Mouse (Mus musculus): ENCODE measurements around the gene Slc25a45. TPM values are rescaled to one million over a fixed set of nuclear protein-coding genes. Genes with fewer than 3 reads are reported as not detected.

Gene Slc25a45
- polyA plus RNA-seq, 1 experiment from 2014 or later: 2.4 TPM

DNA sequence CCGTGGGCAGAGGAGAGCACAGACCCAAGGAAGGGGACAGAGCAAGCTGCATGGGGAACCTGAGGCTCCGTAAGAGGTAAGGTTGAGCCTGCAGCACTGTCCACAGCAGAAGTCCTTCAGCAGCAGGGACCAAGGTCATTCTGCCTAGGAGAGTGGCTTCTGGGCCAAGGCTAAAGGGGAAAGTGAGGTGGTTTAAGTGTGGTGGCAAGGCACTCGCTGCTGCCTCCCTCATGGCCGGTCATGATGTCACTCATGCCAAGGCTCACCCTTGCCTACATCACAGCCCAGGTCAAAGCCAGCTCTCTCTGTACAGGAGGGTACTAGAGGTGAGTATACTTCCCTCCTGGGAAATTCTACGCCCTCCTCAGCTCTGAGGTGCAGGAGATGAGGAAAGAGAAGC lies 13.8 kb upstream of the Slc25a45 start:
- no peak overlapping the region for H3K27ac ChIP-seq (ENCODE audit: low read depth)
- H3K36me3 ChIP-seq (ENCODE audit: insufficient read depth): peaks cover 99% of the 10 kb centered on the region
- no peaks in the 10 kb centered on the region for H3K27me3 ChIP-seq (ENCODE audit: insufficient read depth, low read length)
- H3K4me3 ChIP-seq (ENCODE audit: low read depth, low read length): no peak overlapping the region
- H3K4me2 ChIP-seq: no peak overlapping the region
- no peaks in the 10 kb centered on the region for H3K4me1 ChIP-seq (ENCODE audit: insufficient read depth)
- 94% methylated on average over 5 of the region's 5 CpGs for WGBS
- no peaks in the 10 kb centered on the region for H3K9me3 ChIP-seq (ENCODE audit: low read depth, low read length)
- no peak for TF ChIP-seq CTCF (IDR thresholded peaks at IDR 0.05; ENCODE audit: low read depth)
- H3K9ac ChIP-seq: no peak overlapping the region
- ATAC-seq (ENCODE audit: insufficient read depth): no peak
- DNase-seq: no peak

DNA sequence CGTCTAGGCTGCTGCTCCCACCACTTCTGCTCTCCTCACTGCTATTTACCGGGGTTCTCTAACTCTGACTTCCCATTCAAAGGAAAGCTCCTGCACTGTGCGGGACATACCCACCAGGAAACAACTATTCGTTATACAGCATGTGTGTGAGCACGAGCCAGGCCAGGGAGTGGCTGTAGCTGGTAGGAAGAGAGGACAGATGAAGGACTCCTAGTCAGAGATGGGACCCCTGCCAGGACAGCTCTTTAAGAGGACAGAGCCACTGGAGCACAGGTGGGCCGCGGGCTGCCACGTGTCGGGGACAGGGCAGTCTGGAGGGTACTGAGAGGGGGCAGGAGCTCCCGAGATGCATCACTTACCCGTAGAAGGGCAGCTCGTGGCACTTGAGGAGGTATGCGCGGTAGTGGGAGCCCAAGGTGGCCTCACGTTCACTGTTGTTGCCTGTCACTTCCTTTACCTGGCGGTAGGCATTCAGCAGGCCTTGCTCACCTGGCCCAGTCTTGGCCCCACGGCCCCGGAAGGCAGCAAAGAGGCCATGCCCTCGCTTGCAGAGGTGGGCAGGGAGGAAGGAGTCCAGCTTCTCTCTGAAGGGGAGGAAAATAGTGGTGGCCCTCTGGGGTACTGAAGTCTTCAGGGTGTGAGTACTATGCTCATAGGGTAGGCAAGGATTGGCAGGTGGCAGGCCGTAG lies 12.8 kb upstream of the Slc25a45 start:
- Histone ChIP-seq H3K4me3 (ENCODE audit: low read depth, low read length) (no peak overlapping the region), H3K36me3 (ENCODE audit: insufficient read depth) (peaks cover 99% of the 10 kb centered on the region), H3K27ac (ENCODE audit: low read depth) (no peak overlapping the region), H3K9me3 (ENCODE audit: low read depth, low read length) (no peaks in the 10 kb centered on the region), H3K4me1 (ENCODE audit: insufficient read depth) (no peaks in the 10 kb centered on the region), H3K4me2 (no peak overlapping the region), H3K9ac (no peak overlapping the region), H3K27me3 (ENCODE audit: insufficient read depth, low read length) (no peaks in the 10 kb centered on the region)
- no peak for TF ChIP-seq CTCF (IDR thresholded peaks at IDR 0.05; ENCODE audit: low read depth)
- 89% methylated on average over 20 of the region's 20 CpGs for WGBS
- ATAC-seq (ENCODE audit: insufficient read depth) (no peak), DNase-seq (no peak)

DNA sequence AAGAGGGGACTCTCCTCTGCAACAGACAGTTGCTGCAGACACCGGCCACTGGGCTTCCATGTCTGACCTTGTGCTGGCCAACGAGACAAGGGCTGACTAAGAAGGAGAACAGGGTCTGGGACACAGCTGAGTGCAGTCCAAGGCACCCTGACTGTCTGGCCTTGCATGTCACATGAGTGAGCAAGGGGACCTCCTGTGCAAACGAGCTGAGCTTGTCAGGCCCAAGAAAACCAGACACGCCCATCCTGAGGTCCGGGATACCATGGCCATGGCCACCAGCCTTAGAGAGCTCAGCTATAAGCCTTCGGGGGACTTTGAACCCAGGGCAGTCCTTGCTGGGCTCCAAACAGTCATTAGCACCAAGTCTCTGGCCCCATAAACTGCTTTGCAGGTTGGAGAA lies 9.5 kb upstream of the Slc25a45 start:
- H3K4me1 ChIP-seq (ENCODE audit: insufficient read depth): peaks cover 8% of the 10 kb centered on the region
- no peak overlapping the region for H3K4me2 ChIP-seq
- H3K27ac ChIP-seq (ENCODE audit: low read depth): no peak overlapping the region
- H3K27me3 ChIP-seq (ENCODE audit: insufficient read depth, low read length): no peaks in the 10 kb centered on the region
- DNase-seq: no peak
- peaks cover 84% of the 10 kb centered on the region for H3K36me3 ChIP-seq (ENCODE audit: insufficient read depth)
- WGBS: 75% methylated on average over 6 of the region's 6 CpGs
- no peak overlapping the region for H3K4me3 ChIP-seq (ENCODE audit: low read depth, low read length)
- H3K9me3 ChIP-seq (ENCODE audit: low read depth, low read length): no peaks in the 10 kb centered on the region
- no peak overlapping the region for H3K9ac ChIP-seq
- TF ChIP-seq CTCF (IDR thresholded peaks at IDR 0.05; ENCODE audit: low read depth): no peak
- no peak for ATAC-seq (ENCODE audit: insufficient read depth)

DNA sequence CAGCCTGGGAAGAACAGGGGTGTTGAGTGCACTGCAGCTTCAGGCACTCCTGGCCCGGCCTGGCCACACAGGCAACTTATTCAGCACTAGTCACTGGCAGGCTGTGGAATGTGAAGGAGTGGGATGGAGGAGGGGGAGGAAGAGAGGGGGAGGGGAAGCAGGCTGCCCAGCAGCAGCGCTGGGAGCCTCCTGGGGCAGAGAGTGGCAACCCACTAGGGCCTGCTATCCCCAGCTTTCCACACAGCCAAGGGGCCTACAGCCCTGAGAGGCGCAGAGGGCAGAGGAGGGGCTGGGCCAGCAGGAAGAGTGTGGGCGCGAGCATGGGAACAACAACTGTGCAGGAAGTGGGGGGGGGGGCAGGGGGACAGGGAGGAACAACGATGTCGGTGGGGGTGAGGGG lies 6.3 kb upstream of the Slc25a45 start:
- peak; percentile 82 for DNase-seq
- peaks cover 59% of the 10 kb centered on the region for H3K36me3 ChIP-seq (ENCODE audit: insufficient read depth)
- peaks cover 21% of the 10 kb centered on the region for H3K4me1 ChIP-seq (ENCODE audit: insufficient read depth)
- ATAC-seq (ENCODE audit: insufficient read depth): peak; percentile 78
- WGBS: 0% methylated on average over 6 of the region's 7 CpGs
- H3K9me3 ChIP-seq (ENCODE audit: low read depth, low read length): no peaks in the 10 kb centered on the region
- TF ChIP-seq CTCF (IDR thresholded peaks at IDR 0.05; ENCODE audit: low read depth): no peak
- peak overlapping the region; percentile 89 for H3K27ac ChIP-seq (ENCODE audit: low read depth)
- peak overlapping the region; percentile 52 for H3K9ac ChIP-seq
- peak overlapping the region; percentile 50 for H3K4me2 ChIP-seq
- H3K27me3 ChIP-seq (ENCODE audit: insufficient read depth, low read length): no peaks in the 10 kb centered on the region
- H3K4me3 ChIP-seq (ENCODE audit: low read depth, low read length): peak overlapping the region; percentile 11; the same call in 1 of the 2 replicates

- DNase-seq: peak; percentile 52
- peak overlapping the region; percentile 89 for H3K27ac ChIP-seq (ENCODE audit: low read depth)
- no peaks in the 10 kb centered on the region for H3K9me3 ChIP-seq (ENCODE audit: low read depth, low read length)
- H3K9ac ChIP-seq: peak overlapping the region; percentile 52
- H3K36me3 ChIP-seq (ENCODE audit: insufficient read depth): peaks cover 55% of the 10 kb centered on the region
- H3K4me2 ChIP-seq: peak overlapping the region; percentile 50
- H3K4me3 ChIP-seq (ENCODE audit: low read depth, low read length): peak overlapping the region; percentile 11; the same call in 1 of the 2 replicates
- H3K27me3 ChIP-seq (ENCODE audit: insufficient read depth, low read length): no peaks in the 10 kb centered on the region
- 21% methylated on average over 6 of the region's 6 CpGs for WGBS
- H3K4me1 ChIP-seq (ENCODE audit: insufficient read depth): peaks cover 21% of the 10 kb centered on the region
- no peak for TF ChIP-seq CTCF (IDR thresholded peaks at IDR 0.05; ENCODE audit: low read depth)
- ATAC-seq (ENCODE audit: insufficient read depth): no peak
Measured at GRCm38 (mm10) chr19:5871683-5872082, 5.9 kb upstream of the Slc25a45 start.

GRCm38 (mm10) chr19:5872528-5872927 lies 5.1 kb upstream of the Slc25a45 start:
- H3K36me3 ChIP-seq (ENCODE audit: insufficient read depth): peaks cover 47% of the 10 kb centered on the region
- no peak overlapping the region for H3K9ac ChIP-seq
- 78% methylated on average over 4 of the region's 4 CpGs for WGBS

GRCm38 (mm10) chr19:5872931-5873556 lies 4.6 kb upstream of the Slc25a45 start:
- Histone ChIP-seq H3K9me3 (ENCODE audit: low read depth, low read length) (no peaks in the 10 kb centered on the region), H3K4me3 (ENCODE audit: low read depth, low read length) (no peak overlapping the region), H3K27me3 (ENCODE audit: insufficient read depth, low read length) (no peaks in the 10 kb centered on the region), H3K9ac (0 out of 2 replicates have a peak overlapping the region, but pooled peaks have one; percentile 62), H3K27ac (ENCODE audit: low read depth) (no peak overlapping the region), H3K4me2 (peak overlapping the region; percentile 80), H3K4me1 (ENCODE audit: insufficient read depth) (peaks cover 21% of the 10 kb centered on the region), H3K36me3 (ENCODE audit: insufficient read depth) (peaks cover 42% of the 10 kb centered on the region)
- WGBS: 77% methylated on average over 19 of the region's 19 CpGs
- TF ChIP-seq CTCF (IDR thresholded peaks at IDR 0.05; ENCODE audit: low read depth): no peak
- DNase-seq (no peak), ATAC-seq (ENCODE audit: insufficient read depth) (no peak)

More at GRCm38 (mm10) chr19:5872528-5872927, 5.1 kb upstream of the Slc25a45 start:
- no peak for TF ChIP-seq CTCF (IDR thresholded peaks at IDR 0.05; ENCODE audit: low read depth)
- no peak overlapping the region for H3K27ac ChIP-seq (ENCODE audit: low read depth)
- H3K9me3 ChIP-seq (ENCODE audit: low read depth, low read length): no peaks in the 10 kb centered on the region
- no peak for DNase-seq
- peaks cover 21% of the 10 kb centered on the region for H3K4me1 ChIP-seq (ENCODE audit: insufficient read depth)
- no peak overlapping the region for H3K4me3 ChIP-seq (ENCODE audit: low read depth, low read length)
- ATAC-seq (ENCODE audit: insufficient read depth): no peak
- H3K27me3 ChIP-seq (ENCODE audit: insufficient read depth, low read length): no peaks in the 10 kb centered on the region
- no peak overlapping the region for H3K4me2 ChIP-seq

Data from lung, embryonic 14.5 days (tissue).